Mouse (Mus musculus) layer of hippocampus, postnatal 25 days (tissue): ENCODE data around the gene Zbtb14. TPM values are rescaled to one million over a fixed set of nuclear protein-coding genes. Genes with fewer than 3 reads are reported as not detected.

Source experiments
- DNase-seq, 2 experiments: peaks; one replicate each; pipeline ENCODE4 v3.0.0; 2022; ENCODE audit warnings: mixed read lengths in 2 of 2, low spot score in 1 of 2; ENCODE audit errors: extremely low spot score in 1 of 2
- total RNA-seq, 2 experiments: library from RNA; stranded (reverse); gene quantifications; 2 replicates each; pipeline ENCODE4 v1.2.3; 2021

The Zbtb14 gene
- total RNA-seq: 10 to 100 TPM; 21.2 to 21.3 TPM

DNA sequence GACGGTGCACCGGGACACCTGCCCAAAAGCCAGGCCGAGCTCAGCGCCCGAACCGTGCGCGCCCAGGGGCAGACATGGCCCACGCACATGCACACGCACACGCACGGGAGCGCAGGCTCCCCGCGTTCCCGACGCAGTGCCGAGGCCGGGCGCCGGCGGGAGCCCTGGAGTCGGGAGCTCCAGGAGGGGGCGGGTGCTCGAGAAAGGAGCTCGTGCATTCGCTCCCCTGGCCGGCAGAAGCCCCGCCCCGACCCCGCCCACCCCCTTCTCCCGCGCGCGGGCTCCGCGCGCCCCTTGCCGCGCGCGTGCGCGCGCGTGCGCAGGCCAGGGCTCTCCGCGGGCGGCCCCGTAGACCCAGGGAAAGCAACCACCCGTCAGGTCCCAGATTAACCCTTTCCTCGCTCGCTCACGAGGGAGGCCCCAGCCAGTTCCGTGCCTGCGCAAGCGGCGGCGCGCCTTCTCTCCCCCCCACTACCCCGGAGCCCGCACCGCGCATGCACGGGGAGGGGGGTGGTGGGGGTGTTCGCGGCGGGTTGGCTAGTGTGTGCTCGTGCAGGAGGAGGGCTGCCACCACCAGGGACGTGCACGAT lies at the start of gene Zbtb14:
Zbtb14 (plus strand) TSS at position 540 of the 590 bp plus-strand sequence.
- DNase-seq: peak; percentile 72 to 82

DNA sequence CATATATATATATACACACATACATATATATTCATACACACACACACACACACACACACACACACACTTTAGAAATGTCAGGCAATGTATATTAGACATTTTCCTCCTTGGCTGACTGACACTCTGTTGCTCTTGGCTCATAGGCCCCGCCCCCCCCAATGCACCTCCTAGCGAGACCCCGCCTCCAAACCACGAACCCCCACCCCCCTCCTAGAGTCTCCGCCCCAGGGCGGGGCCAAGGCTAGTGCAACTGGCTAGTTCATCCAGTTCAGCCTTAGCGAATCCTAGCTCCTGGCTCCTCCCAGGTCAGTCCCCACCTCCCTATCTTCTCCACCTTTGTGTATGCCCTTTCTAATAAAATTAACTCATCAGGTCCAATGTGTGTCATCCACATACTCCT lies 36.8 kb upstream of the Zbtb14 start:
- DNase-seq: no peak

DNA sequence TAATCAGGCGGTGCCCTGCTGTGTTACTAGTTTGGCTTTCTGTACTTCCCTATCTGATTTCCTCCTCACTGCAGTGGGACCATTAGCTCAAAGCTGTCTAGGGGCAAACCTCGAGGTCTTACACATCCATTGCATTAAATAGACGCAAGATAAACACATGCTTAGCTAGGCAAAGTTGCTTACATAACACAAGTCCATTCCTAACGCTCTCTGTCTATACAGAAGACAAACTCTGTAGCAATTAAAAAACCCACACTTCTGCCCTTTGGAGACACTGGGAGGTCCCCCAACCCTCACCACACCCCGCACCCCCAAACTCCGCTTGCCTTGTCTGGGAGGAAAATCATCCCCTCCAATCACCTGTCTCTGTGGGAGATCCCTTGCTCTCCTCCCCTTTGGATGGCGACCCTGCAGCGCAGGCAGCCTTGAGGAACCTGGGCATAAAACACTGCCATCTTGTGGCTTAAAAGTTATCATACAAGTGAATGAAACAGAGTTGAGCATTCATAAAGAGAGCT lies 33.8 kb upstream of the Zbtb14 start:
- peak in 1 of 2 experiments; percentile 14 for DNase-seq

DNA sequence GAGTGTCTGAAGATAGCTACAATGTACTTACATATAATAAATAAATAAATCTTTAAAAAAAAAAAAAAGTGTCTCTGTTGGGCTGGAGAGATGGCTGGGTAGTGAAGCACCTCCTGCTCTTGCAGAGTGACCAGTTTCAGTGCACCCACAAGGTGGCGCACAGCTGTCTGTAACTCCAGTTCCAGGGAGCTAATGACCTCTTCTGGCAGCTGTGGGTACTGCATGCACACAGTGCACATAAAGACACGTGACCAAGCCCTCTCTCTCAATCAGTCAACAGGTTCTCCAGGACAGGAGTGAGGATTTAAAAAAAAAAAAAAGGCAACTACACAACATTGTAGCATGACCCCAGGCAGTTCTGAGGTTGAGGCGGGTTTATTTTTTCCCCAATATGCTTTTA lies 17.8 kb upstream of the Zbtb14 start:
- DNase-seq: peak in 1 of 2 experiments; percentile 22

DNA sequence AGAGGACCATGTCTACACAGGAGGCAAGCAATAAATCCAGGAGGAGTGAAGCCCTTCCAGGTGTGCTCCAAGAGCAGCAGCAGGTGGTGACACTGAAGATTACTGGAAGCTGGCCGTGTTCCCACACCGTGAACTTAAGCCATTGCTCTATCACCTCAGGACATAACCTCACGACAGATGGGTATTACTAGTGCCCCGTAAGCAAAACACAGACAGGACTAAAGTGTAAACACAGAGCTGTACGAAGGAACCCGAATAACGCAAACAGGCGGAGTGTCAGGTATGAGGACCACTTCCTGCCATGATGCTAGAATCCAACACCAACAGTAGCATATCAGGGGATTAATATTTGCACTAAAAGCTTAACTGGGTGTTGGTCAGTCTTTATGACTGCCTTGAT lies 2.0 kb upstream of the Zbtb14 start:
- no peak for DNase-seq

DNA sequence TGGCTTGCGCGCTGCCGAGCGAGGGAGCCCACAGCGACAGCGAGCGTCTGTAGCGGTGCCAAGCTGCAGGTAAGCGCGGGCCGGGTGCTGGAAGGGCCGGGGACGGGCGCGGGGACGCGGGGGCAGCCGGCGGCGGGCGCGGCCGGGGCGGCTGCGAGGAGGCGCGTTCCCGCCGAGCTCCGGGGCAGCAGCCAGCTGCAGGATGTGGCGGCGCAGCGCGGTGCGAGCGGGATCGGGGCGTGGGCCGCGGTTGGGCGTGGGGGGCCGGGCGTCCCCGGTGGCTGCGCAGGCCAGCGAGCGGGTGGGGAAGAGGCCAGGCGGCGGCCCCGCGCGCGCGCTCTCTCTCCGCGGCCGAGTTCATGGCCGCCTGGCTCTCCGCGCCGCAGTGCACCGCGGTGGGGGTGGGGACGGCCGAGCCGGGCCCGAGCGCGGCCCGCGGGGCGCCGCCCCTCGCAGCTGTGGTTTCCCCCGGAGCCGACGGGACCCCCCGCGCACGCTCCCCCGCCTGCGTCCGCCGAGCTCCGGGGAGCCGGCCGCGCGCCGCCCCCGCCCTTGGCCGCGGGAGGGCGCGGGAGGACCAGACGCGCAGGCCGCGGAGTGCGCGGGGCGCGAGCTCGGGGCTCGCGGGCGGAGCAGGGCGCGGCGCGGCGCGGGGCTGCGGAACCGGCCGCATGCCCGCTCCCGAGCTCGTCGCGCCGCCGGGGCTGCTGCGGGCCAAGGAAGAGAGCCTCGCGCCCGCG lies 521 bp downstream of the Zbtb14 start:
- peak; percentile 60 to 73 for DNase-seq

DNA sequence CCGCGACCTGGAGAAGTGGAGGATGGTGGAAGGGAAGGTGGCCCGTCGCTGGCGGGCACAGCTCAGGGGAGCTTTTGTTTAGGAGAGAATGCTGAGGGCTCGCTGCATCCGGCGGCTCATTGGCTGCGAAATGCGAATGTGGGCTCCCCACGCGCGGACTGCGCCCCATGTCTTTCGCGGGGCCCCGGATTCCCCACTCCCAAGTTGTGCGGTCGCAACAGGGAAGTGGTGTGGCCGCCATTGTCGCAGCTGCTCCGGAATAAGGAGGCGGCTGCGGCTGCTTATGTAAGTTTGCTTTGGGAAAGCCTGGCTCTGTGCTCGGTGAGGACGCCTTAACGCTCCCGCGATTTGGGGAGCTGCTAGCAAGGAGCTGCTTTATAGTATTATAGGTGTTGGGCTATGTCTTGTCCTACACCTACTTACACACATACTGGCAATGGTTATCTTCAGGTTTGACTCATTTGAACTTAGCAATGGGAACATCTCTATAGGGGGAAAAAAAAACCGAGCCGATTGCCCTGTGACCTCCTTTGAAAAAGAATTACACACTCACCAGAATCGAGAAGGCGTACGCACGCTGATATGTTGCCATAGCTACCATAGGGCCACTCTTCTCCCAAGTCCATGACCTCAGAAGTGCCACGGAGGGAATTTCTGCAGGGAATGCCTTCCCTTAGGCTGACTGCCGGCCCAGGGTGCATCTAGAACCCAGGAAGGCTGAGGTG lies 1.3 kb downstream of the Zbtb14 start:
- peak; percentile 11 to 57 for DNase-seq

DNA sequence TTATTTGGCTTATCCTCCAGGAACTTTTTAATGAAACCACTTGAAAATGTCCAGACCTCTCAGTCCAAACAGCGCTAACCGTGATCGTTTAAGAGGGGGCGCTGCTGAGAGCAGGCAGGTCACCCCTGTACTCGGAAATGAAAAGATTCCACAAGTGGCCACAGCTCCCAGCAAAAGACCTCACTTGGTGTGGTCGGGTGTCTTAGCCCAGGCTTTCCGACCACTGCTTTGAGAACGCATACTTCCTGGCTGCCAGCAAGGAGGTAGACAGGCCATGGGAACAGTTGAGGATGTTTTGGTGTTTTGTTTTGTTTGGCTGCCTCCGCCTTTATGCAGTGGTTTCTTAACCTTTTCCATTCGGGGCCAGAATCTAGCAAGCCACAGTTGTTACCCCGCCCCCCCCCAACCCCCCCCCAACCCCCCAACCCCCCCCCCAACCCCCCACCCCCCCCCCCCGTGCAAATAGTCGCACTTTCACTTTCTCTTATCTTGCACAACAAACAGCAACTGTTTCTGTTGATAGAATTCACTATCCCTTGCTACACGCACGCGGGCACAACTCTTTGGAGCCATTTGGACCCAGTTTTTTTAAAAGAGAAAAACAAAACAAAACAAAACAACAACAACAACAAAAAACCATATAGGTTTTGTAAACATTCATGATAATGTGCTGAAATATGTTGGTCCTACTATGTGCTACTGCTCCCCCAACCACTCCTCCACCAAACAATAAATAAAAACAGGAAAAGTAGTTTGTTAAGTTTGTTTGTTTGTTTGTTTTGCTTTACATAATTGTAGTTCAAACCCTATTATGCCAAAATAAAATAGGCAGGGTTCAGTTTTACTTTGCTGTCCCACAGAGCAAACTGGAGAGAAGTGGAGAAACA lies 13.5 kb downstream of the Zbtb14 start:
- DNase-seq: no peak

DNA sequence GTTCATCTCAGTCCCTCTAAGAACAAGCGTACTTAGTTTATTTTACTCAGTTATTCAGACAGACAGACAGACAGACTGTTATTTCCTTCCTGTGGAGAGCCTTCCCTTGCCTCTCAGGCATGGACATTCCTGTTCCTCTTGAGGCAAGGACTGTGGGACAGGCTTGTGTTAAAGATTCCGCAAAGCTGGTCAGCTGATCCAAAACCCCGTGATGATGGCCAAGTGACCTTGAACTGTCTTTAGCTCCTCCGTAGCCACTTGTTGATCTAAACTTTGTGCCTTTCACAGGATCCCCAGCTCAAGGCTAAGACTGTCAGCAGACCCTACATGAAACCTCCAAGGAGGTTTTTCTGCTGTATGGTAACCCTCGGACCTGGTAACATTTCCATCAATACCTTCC lies 14.3 kb downstream of the Zbtb14 start:
- DNase-seq: no peak

DNA sequence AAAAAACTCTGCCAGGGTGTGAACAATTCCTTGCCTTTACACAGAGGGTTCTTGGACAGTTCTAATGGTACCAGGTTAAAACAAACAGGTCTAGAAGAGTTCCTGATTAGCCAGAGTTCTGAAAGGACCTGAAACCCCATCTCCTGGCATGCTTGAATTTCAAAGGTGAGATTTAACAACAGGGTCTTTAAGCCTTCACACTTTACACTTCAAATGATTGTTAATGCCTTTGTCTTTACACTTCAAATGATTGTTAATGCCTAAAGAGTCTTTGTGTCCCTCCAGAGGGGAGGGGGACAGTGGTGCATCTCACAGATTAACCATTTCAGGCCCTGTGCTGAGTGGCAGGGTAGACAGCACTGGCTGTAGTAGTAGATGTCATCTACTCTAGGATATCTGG lies 15.2 kb downstream of the Zbtb14 start:
- DNase-seq: no peak

DNA sequence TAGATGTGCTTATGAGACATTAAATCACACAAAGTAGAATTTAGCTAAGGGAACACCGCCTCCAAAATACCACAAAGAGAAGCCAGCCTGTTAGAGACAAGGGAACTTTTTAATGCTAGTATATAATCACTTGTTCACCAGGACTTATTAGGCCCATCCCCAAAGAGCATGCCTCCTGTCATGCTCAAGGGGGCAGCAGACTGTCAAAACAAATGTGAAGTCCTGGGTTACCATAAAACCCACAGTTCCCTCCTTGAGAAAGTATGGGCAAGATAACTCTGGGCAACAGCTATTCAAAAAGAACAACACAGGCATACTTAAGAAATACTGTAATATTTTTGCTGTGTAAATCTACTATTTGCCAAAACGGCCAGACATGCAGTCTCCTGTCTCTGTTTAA lies 18.3 kb downstream of the Zbtb14 start:
- no peak for DNase-seq

DNA sequence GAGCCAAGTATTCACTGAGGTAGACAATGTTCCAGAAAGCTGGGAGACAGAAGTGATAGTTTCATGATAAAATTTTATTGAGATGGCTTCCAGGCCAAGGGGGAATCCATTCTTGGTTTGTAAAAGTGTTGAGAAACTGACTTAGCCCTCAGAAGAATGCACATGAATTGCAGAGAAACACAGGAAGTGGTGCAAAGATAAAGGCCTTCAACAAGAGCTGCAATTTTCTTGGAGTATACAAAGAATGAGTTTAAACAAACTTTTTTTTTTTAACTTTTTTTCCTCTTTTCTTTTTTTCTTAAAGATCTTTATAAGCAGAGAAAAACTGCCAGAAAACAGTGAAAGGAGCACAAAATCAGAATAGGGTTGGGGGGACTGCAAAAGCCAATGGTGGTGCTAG lies 33.3 kb downstream of the Zbtb14 start:
- no peak for DNase-seq

DNA sequence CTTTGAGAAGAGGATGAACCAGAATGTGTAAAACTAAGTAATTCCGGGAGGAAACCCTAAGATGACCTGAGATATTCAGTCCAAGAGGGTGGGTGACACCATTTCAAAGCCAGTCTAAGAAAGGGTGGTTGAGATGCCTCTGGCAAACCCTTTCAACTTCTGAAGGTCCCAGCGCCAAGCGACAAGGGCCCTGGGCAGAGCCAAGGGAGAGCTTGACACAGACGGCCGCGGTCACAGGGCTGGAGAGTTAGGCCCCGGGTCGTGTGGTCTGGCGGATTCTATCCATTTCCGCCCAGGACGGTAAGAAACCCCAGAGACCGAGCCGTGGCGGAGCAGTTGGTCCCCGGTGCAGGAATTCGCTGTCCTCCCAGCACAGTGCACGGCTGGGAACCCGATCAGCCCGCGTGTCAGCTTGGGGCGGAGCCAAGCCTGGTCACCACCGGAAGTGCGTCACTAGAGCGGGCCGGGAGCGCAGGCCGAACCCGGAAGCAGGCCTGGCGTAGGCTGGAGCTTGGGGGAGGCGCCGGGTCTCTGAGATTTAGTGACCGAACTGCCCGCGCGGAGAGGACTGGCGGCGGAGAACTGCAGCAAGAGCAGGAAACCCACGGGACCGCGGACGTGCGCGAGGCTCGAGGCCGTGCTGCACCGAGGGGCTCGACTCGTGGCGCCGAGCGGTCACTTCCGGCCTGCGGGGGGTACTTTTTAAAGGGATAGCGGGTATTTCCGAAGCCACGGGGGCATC lies 34.2 kb downstream of the Zbtb14 start:
- peak; percentile 97 to 99 for DNase-seq

DNA sequence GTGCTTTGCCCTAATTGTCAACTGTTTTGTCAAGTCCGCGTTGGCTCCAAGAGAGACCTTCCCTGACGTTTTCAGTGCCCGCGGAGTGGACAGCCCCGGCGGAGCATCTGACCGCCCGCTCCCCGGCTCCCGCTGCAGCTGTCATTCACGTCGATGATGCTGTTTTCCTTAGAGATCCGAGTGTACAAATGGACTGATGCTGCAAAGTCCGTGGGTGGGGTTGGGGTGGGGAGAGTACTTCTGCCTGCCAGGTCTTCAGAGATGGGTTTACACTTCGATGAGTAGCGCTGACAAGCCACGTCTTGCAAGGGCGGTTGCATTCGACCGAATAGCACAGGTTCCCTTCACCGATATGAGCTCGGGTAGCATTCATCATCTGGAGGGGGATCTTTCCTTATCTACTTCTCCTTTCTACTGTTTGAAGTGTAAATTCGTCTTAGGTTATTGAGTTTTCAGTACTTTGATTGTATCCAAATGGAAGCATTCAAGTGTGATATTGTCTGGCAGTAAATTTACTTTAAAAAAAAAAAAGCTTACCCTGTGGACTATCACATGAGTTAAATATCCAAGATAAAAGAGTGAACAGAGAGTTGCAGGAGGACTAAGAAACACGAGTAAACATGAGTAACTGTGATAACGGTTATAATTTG lies 35.0 kb downstream of the Zbtb14 start:
- DNase-seq: no peak

DNA sequence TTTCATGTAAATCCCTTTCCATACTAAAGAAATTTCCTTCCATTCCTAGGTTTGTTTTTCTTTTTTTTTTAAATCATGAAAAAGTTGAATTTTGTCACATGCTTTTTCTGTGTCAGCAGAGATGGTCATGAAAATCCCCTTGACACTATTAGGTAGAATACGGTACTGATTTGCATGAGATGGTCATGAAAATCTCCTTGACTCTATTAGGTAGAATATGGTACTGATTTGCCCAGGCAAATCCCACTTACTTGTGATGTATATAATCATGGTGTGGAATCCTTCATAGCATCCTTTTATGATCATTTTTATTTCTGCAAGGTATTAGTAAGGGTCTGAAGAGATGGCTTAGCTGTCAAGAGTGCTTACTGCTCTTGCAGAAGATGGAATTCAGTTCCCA lies 38.7 kb downstream of the Zbtb14 start:
- no peak for DNase-seq

DNA sequence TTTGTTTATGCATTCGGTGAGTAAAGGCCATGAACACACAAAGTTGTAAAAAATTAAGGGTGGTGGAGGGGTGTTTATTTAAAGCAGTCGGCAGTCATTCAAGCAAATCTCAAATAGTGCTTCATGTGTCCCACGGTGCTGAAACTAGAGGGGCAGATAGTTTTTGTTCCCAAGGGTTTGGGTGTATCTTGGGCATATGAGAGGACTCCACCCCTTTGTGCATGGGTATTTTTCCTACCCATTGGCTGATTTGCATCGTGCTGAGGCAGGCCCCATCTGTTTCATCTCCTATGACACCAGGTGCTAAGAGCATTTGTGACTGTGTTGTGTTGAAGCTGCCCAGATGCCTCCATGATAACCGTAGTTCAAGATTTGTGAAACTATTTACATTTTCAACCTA lies 55.0 kb downstream of the Zbtb14 start:
- no peak for DNase-seq

DNA sequence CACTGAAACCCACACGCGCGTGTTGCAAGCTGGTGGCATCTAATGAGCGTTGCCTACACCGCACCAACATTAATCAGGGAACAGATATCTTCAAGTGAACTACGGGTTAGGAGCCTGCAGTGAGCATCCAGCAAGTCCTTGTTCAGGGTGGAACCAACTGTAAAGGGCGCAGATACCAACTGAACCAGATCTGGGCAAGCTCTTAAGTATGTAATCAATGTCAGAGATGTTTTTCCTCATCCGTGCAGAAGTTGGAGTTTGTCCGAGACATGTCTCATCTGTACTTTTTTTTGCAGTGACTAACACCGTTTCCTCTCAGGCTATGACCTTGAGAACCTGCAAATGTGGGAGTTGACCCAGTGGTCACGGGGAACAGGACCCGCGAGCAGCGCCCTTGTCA lies 55.6 kb downstream of the Zbtb14 start:
- DNase-seq: no peak

DNA sequence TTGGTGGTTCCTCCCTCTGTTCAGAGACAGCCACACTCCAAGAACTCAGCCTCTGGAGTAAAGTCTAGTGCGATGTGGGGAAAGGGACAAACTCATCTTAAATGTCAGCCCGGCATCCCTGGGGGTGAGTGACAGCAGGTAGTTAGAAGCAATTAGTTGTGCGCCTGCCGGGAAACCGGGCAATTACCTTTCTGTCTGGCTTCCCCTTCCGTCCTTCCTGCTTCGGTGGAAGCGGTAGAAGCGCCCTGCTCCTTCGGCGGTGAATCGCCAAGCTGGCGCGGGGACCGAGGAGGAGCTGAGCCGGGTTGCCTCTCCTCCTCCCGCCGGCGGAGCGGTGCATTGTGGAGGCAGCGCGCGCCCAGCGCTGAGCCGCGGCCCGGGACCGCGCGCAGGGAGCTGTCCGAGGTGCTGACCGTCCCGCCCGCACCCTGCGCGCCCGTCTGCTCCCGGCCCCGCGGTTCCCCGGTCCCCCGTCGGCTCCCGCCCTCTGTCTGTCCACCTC lies 56.2 kb downstream of the Zbtb14 start, which contains the start of gene Akain1:
Akain1 (plus strand) TSS at position 337 of the 502 bp plus-strand sequence.
- DNase-seq: peak in 1 of 2 experiments; percentile 54
